Mouse (Mus musculus) thymus, postnatal 10 days (tissue): ENCODE data around the gene Ctse.

ENCODE experiments used
- DNase-seq, 2 experiments: peaks; one replicate each; pipeline ENCODE4 v3.0.0; 2021; ENCODE audit warnings: low spot score in 2 of 2

The Ctse gene

GRCm38 (mm10) chr1:131699642-131700041, 61.5 kb downstream of the Ctse start:
- no peak for DNase-seq

DNA sequence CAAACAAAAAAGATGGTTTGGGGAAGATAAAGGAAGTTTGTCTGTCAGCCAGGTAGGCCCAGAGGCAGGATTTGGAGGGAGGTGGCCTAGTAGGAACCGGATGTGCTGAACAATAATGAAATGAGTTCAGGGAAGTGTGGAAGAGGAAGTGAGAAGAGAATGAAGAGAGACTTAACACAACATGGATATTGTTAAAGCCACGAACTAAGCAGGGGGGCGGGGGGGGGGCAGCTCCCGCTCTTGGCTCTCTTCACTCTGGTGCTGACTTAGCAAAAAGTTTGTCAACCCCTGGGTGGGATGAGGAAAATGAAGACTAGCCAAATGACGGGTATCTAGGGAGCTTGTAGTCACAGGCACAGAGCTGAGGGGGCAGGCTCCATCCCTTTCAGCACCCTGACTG, 62.3 kb downstream of the Ctse start:
- no peak for DNase-seq

DNA sequence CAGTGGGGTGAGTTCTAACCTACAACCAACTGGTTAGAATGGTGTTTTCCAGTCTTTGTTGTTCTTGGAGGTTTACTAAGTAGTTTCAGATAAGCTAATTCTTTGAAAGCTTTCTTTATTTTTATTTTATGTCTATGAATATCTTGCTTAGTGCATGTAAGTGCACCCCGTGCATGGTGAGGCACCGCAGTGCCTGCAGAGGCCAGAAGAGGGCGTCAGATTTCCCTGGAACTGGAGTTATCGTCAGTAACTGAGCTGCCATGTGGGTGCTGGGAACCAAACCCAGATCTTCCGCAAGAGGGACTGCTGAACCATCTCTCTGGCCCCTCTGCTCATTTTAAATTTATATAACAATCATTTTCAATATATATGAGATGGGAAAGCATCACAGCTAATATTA, 63.3 kb downstream of the Ctse start:
- no peak for DNase-seq

- DNase-seq, result peak in 1 of 2 experiments; percentile 18
Observed at GRCm38 (mm10) chr1:131702094-131702766, 64.1 kb downstream of the Ctse start.

DNA sequence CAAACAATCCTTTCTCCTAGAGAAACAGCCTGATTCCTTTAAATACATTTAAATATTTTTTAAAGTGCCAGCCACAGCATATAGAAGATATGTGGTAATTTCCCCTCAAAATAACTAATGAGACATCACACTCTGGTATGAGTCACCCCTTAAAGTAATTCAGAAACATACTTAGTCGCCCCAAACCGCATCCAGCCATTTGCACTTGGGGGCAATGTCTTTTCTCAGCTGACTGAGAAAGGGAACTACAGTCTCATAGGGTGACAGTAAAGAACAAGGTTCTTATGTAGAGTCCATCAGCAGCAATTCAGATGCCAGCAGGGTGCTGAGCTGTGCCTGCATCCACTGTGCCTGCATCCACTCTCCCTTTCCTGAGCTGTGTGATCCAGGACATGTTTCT, 65.4 kb downstream of the Ctse start:
- no peak for DNase-seq

- peak in 1 of 2 experiments; percentile 64 for DNase-seq
Observed at GRCm38 (mm10) chr1:131708338-131708737, 70.2 kb downstream of the Ctse start.

- no peak for DNase-seq
Observed at GRCm38 (mm10) chr1:131711518-131711917, 73.4 kb downstream of the Ctse start.

DNA sequence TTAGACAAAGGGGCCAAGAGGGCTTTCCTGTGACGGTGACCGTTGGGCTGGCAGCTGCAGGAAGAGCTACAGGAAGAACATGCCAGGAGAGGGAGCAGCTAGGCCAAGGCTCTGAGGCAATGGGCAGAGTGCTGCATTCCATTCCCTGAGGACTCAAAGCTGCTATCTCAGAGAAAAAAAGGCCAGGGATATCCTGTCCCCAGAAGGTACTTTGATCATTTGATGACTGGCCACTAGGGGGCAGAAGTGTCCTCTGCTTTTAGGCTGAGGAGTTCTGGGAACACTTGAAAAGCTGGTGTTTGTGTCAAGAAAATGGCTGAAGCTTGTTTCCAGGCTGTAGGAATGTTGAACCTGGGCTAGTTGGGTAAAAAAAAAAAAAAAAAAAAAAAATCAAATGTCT, 74.3 kb downstream of the Ctse start:
- peak; percentile 59 to 87 for DNase-seq

GRCm38 (mm10) chr1:131714388-131715337, 76.6 kb downstream of the Ctse start:
- no peak for DNase-seq

DNA sequence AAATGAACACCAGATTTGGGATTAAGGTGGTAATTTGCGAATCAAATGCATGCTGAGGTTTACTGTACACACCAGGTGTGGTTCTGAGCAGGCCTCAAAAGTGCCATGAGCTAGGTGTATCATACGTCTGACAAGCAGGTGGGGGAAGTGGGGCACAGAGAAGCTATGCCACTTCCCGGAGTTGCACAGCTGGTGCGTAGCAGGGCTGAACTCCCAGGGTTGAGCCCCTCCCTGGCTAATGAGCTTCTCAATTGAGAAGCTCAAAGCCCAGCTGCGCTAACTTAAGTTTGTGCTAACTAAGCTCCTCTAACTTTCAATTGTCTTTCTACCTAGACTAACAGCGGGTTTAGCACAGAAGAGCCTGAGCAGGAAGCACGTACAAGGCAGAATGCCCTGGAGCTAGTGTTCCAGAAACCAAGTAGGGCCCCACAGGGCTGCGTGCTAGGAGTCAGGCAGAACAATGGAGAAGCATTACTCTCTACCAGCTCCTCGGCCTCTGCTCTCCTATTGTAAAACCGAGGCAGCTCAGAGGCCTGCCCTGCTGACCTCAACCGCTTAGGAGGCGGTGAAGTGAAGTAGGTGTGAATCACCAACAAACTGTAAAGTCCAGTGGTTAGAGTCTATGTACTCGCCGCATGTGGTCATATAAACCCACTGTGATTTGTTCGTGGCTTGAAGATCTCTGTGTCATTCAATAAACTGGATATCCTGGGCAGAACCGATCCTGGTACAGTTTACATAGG, 81.0 kb downstream of the Ctse start:
- peak; percentile 53 to 63 for DNase-seq

- DNase-seq, result no peak
Observed at GRCm38 (mm10) chr1:131721989-131722388, 83.9 kb downstream of the Ctse start.

DNA sequence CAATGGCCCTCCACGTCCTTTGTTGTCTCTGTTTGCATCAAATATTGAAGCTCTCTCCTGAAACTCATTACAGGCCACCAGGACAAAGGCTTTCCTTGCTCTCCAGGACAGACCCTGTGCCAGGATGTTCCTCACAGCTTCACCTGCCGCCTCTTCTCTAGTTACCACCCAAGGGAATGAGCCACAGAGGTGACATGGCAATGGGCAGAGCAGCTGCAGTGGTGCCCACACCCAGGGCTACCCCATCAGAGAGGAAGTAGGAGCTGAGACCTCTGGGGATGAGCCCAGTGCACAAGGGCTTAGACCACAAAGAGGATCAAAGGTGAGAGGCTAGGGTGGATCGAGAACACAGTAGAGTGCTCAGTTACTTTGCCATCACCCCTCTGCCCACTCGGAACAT, 85.4 kb downstream of the Ctse start:
- no peak for DNase-seq
